Mouse (Mus musculus) monocyte, adult 59 days (primary cell): ENCODE measurements around the gene Olfr685. TPM values are rescaled to one million over a fixed set of nuclear protein-coding genes. Genes with fewer than 3 reads are reported as not detected.

Experiments used
- total RNA-seq, 2 experiments: library from RNA; stranded (reverse); gene quantifications; one replicate each; pipeline ENCODE4 v1.2.4; 2023

The Olfr685 gene
- total RNA-seq = not detected

DNA sequence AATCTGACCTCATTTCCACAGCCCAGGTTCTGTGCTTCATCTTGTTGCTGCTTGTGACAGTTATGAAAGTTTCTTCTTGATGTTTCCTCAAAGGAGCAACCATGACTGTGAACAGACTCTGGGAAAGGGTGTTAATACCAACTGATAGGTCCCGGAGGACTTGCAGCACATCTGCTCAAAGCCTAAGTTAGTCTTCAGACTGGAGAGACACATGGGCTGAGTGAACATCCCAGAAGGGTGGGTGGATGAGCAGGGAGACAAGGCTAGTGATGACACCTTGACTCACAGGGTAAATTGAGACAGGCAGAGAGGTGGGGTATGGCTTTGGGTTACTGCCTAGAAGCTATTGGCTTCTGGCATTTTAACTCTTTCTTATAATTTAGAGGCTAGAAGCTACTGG is at the start of gene Olfr685:
Gene Olfr685, minus strand, starts transcription at position 101 of the 400 bp plus-strand sequence.

DNA sequence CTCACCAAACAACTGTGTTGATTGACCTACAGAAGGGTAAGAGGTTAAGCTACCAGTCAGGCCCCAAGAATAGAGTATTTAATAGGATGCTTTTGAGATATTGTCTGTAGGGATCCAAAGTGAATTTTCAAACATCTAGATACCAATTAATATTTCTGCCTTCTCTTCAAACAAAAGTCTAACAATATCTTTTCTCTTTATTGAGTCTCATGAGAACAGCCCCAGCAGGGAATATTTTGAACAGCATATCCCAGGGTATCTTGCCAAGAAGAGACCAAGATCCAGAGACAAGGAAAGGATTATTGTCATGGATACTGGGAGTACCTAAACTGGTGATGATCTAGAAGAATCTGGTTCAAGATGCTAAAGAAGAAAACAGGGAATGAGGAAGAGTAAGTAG is 21.6 kb upstream of the Olfr685 start, which contains the start of gene Olfr686:
Gene Olfr686, minus strand, starts transcription at position 101 of the 400 bp plus-strand sequence.

DNA sequence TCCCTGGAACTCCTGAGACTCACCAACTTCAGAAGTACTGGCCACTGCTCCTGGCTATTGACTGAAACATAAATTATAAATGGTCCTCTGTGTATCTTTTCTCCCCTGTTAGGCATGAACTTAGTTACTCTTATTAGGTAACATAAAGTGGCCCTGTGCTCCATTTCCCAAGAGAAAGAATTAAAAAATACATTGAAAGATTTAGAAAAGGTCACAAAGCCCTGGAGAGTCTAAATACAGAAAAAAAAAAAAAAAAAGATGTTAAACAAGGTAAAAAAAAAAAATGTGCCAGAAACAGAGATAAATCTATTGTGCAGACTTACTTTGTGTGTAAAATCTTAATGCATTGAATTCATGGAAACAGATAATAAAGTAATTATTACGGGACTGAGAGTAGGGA is 22.3 kb downstream of the Olfr685 start, which contains the start of gene Olfr684:
Gene Olfr684, minus strand, starts transcription at position 101 of the 400 bp plus-strand sequence.

DNA sequence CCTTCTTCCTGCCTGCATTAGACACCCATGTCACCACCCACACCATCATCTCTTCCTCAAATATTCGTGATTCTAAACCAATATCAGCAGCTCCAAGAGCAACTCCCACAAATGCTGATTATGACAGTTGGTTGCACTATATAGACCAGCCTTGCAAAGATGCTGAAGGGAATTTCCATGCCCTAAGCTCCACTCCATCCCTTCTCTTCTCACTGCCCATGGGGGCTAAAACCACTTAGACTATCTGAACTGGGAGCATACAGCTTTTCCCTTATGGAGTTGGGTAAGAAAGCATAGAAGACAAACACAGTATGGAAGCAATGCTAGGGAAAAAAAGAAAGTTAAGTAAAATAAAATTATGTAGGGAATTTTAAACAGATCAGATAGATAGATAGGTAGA is 38.9 kb downstream of the Olfr685 start, which contains the start of gene Olfr683:
Gene Olfr683, minus strand, starts transcription at position 101 of the 400 bp plus-strand sequence.

Other genes starting within 250 kb of the Olfr685 start
- gene Olfr670, start 223.4 kb downstream of the Olfr685 start, total RNA-seq = not detected
- gene Olfr671, start 206.9 kb downstream of the Olfr685 start, total RNA-seq = not detected
- gene Olfr672, start 184.0 kb downstream of the Olfr685 start, total RNA-seq = not detected
- gene Olfr675, start 157.6 kb downstream of the Olfr685 start, total RNA-seq = not detected
- gene Olfr676, start 153.3 kb downstream of the Olfr685 start, total RNA-seq = not detected
- not detected for gene Olfr677, start 134.6 kb downstream of the Olfr685 start, total RNA-seq
- gene Olfr678, start 121.5 kb downstream of the Olfr685 start, total RNA-seq = not detected
- gene Olfr679, start 104.8 kb downstream of the Olfr685 start, total RNA-seq = not detected
- not detected for gene Olfr680-ps1, start 93.2 kb downstream of the Olfr685 start, total RNA-seq
- not detected for gene Olfr681, start 69.2 kb downstream of the Olfr685 start, total RNA-seq
- gene Olfr683, start 39.0 kb downstream of the Olfr685 start, total RNA-seq = not detected
- not detected for gene Olfr684, start 22.4 kb downstream of the Olfr685 start, total RNA-seq
- gene Olfr686, start 21.5 kb upstream of the Olfr685 start, total RNA-seq = not detected
- not detected for gene Olfr688, start 102.1 kb upstream of the Olfr685 start, total RNA-seq
- not detected for gene Olfr689, start 125.2 kb upstream of the Olfr685 start, total RNA-seq
- gene Olfr690, start 148.1 kb upstream of the Olfr685 start, total RNA-seq = not detected
- gene Olfr691, start 156.3 kb upstream of the Olfr685 start, total RNA-seq = not detected
- gene Olfr692, start 182.2 kb upstream of the Olfr685 start, total RNA-seq = not detected
- not detected for gene Gm5901, start 189.0 kb upstream of the Olfr685 start, total RNA-seq
- gene Fam160a2, start 214.0 kb upstream of the Olfr685 start, total RNA-seq = 10 to 100 TPM; 56.3 to 63.1 TPM
- not detected for gene Cnga4, start 218.6 kb upstream of the Olfr685 start, total RNA-seq
- gene Cckbr, start 239.7 kb upstream of the Olfr685 start, total RNA-seq = not detected